Mouse (Mus musculus) ovary, postnatal 36 days (tissue): ENCODE measurements at regions not wholly inside any gene's neighbourhood (a gene's known extent, or its start where the extent isn't known, plus 50 kb on each side); places are given as distances from the start of the nearest gene placed in this dataset.

Source experiments
- DNase-seq: peaks from one replicate; pipeline ENCODE4 v3.0.0; 2022; ENCODE audit warnings: low spot score, mixed read lengths

DNA sequence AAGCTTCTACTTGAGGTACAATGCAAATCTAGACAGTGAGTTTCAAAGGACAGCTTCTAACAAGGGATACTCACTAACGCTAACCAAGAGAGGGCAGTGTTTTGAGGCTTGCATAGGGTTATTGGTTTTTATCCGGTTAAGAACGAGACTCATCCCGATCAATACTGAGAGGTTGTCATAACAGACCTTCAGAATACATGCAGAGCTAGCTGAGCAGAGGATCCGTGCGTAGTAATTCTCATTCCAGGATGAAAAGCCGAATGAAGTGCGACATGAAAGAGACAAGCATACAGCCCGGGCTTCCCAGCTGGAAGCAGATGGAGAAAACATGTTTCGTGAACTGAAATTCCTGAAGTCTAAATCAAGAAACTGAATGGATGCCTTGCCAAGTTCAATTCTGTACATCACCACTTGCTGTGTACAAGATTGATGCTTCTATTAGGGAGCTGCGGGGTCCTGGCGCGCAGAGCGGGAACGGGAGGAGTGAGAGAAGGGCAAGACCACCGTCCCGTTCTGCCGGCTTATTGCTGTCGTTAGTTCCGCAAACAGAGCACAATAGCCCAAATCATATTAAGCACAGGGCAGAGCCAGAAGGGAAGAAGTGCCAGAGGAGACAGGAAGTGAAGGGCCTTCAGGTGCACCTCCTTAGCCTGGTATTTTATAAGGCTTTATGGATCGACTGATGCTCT lies 65.4 kb upstream of the Tes start:
- DNase-seq = no peak

DNA sequence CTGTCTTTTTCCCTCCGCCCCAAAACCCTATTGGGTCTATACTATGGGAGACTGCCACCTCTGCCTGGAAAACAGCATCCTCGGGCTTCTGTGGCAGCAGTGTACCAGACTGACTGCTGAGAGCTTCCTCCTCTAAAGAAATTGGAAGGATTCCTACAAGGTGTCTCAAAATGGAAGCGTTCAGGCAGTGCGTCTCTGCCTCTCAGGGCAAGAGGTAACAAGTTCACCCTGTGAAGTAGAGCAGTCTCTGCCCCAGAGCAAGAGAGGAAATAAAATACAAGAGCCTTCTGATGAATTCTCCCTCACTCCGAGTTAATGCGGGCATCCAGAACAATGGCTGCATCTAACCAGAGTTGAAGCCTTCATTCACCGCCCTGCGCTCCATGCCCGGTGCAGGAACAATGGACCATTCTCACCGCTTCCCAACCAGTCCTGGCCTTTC lies 69.4 kb upstream of the Tes start:
- no peak for DNase-seq

GRCm38 (mm10) chr6:16994711-16995110 lies 70.2 kb upstream of the Tes start:
- no peak for DNase-seq

DNA sequence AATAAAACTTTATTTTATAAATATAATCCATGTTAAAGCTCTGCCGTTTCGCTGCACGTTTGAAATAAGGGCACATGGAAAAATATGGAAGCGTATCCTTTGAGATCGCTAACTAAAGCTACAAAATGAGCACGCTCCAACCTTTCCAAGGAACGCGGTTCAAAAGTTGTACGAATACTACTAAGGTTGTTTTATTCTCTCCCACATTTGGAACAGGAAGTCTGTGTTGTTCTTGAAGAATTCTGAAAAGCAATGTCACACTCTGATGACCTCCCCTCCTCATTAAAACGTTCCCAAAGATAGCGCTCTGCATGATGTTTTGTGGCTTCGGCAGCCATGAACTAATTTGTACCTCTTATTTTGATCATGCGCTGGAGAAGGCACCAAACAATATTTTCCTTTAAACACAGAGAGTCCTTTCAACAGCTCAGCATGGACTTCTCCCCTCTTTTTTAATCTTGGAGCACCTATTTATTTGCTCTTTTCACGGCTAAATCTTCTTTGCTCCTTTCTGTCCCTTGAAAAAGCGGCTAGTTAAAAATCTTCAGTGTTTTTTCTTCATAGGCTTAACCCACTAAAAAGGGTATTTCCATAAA lies 72.9 kb upstream of the Tes start:
- DNase-seq = no peak

DNA sequence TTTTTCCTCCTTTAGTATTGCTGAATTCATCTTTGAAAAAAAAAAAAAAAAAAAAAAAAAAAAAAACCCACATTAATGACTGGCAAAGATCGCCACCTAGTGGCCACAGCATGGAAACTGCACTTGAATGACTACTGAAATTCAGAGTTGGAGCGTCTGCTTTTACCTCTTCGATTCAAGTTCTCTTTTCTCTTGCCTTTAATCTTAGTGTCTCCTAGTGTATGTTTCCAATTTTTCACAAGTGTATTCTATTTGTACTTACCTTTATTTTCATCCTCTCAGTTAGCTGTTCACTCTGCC lies 79.9 kb upstream of the Tfec start:
- peak; percentile 7 for DNase-seq

DNA sequence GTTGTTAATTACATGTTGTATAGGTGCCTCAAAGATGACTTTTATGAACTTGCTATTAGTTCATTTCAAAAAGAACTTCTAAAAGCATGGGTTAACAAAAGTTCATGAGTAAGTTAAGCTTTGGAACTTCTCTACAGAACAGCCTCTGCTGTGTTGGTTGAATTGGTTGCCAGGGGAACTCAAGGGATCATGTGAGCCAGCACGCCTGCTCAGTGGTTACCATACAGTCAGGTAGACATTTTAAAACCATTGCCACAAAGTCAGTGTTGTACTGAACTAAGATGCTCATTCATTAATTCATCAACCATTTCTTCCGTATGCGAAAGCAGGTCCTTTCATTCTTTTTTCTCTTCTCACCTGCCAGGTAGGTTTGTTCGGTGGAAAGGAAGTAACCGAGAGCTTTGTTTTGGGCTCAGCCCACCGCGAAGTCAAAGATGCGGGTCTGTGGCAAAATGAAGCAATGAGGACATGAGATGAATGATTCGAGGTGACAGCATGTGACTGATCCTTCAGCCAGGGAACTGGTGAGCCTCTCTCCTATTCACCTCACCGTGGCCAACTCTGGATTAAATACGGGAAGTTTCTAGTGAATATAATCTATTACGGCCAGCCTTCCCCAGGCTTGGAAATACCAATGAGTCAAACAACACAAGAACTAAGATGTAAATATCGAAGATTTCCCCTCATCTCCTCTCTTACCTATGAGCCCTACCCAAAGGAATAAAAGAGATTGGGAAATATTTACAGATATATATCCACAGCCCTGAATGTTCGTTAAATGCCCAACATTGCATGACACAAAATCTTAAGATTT lies 79.4 kb upstream of the Tfec start:
- DNase-seq = no peak

DNA sequence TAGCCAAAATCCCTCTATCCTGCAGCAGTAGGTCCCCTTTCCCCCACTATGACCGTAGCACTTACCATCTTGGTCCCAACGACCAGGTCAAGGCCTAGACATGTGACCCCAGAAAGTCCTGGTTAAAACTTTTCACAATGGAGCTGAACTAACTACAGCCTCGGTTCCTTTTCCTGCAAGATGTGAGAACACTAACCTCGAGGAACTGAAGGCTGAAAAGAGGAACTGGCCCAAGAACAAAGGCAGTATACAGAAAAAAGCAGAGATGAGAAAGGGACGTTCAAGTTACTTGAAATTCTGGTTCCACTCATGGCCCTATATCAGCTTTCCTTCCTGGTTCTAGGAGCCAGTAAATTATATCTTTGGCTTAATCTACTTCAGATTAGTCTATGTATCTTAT lies 67.4 kb upstream of the Tfec start:
- DNase-seq = no peak

DNA sequence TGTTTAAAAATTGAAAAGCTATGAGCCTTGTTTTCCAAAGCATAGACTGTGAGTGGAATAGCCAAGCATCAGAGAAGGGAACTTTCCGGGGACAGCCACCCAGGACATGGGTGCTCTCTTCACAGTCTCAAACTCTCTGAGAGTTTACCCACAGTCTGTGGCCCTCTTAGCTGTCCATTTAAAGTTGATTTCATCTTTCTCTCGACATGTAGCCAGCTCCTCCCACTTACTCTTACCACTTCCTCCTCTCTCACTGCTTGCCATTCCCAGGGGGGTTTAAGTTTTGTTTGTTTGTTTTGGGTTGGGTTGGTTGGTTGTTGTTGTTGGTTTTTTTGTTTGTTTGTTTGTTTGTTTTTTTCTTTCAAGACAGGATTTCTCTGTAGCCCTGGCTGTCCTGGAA lies 66.1 kb upstream of the Tfec start:
- no peak for DNase-seq

DNA sequence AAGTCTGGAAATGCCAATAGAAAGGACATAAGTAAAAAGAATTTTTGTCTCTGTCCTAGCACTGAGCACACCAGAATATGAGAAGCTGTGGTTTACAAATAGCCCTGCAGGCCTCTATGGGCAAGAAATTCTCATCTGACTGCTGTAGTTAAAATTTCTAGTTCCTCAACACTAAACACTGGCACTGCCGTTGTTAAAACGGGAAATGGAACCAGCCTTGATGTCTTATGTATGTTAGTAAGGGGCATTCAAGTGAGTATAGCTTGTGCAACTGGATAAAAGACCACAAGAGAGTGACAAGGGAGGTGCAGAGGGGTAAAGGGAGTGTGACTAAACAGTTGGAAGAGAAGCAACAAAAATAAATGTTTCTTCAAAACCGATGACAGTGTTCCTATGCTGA lies 65.7 kb upstream of the Tfec start:
- DNase-seq = no peak

- DNase-seq = no peak
Observed at GRCm38 (mm10) chr6:16958102-16958501, 59.9 kb upstream of the Tfec start.

GRCm38 (mm10) chr6:16956771-16957435 lies 58.7 kb upstream of the Tfec start:
- DNase-seq = no peak
